Mouse (Mus musculus) G1E-ER4 (cell line): Measurements from ENCODE around the gene Srp68. TPM values are rescaled to one million over a fixed set of nuclear protein-coding genes. Genes with fewer than 3 reads are reported as not detected.

Experiments
- GATA1 ChIP-seq: IDR thresholded peaks from one replicate; pipeline ENCODE4 v1.8.0; 2012; ENCODE audit warnings: low read length, inconsistent platforms
- polyA plus RNA-seq: library from polyadenylated mRNA; stranded (reverse); fragments of >175 nt; gene quantifications from 2 replicates; pipeline ENCODE4 v1.2.3, GENCODE M21; 2012

The Srp68 gene
- polyA plus RNA-seq = 52.4 and 70.9 TPM in 2 replicates

- no peak for TF ChIP-seq GATA1
These were observed at the start of gene Srp68 for GRCm38 (mm10) chr11:116274045-116274666. Gene Srp68 (minus strand): TSS chr11:116274217.

GRCm38 (mm10) chr11:116318719-116319659, 45.0 kb upstream of the Srp68 start:
- no peak for TF ChIP-seq GATA1

DNA sequence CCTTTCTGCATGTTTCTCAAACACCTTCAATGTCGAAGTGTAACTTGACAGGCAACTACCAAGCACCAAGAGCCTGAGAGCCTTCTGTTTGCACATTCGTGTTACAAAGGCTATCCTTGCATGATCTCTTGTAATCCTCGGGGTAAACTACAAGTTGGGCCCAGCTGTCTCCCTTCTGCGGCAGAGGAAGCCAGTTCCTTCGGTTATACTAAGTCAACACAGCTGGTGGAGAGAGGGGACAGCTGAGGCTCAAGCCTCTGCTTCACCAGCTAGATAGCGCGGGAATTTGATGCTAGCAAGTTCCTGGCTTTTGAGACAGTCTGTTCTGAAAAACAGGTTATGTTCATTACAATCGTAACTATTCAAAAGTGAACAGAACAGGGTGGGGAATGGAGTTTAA, 38.3 kb upstream of the Srp68 start:
- no peak for TF ChIP-seq GATA1

- TF ChIP-seq GATA1 = no peak
These were observed 37.2 kb upstream of the Srp68 start for GRCm38 (mm10) chr11:116311169-116311568.

- peak; percentile 68 for TF ChIP-seq GATA1
These were observed 35.6 kb upstream of the Srp68 start for GRCm38 (mm10) chr11:116309601-116310000.

DNA sequence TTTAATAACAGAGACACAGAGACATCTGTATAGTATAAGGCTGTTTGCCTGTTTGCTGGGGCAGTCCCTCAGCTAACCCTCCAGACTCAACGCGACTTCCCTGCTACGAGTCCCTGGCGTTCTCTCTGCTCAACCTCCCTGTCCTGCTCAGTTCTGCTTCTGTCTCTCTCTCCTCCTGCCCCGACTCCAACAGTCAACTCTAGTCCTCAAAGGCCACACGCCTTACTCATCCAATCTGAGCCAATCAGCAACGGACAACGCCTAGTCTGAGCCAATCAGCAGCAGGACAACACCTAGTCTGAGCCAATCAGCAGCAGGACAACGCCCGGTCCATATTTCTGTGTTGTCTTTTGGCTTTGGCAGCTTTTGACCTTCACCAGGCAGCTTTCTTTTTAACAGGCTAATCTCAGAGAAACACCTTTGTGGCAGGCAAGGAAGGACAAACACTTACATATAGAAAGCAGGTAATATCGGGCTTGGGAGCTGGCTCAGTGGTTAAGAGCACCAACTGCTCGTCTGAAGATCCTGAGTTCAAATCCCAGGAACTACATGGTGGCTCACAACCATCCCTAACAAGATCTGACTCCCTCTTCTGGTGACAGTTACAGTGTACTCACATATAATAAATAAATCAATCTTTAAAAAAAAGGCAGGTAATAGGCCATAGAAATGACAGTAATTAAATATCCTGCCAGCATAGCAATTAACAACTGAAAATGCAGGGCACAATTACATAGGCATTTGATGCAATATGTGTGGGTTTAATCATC, 33.9 kb upstream of the Srp68 start:
- TF ChIP-seq GATA1 = no peak

DNA sequence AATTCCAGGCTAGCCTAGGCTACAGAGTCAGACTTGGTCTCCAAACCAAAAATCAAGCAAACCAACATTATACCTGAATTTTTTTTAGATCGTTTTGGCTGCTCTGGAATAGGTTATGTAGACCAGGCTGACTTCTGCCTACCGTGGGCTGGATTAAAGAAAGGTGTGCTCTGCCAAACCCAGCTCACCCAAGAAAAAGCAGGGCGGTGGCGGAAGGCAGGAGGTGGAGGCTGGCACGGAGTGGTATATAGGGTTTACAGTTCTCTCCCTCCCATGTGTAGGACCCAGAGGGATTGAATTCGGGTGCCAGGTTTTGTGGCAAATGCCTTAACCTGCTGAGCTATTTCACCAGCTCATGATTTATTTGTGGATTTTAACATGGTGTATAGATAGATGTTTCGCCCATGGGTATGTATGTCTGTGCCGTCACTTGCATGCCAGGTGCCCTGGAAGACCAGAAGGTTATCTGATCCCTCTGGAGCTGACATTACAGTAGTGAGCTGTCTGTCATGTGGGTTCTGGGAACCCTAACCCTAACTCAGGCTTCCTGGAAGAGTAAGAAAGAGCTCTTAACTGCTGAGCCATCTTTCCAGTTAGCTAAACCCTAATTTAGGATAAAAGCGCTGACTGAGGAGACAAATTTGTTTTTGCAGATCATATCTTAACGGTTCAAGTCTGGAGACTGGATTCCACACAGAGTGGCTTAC, 33.2 kb upstream of the Srp68 start, which contains the start of gene Exoc7:
Exoc7 (minus strand) TSS at position 215 of the 707 bp plus-strand sequence.
- TF ChIP-seq GATA1 = no peak

GRCm38 (mm10) chr11:116306126-116306982, 32.3 kb upstream of the Srp68 start:
- TF ChIP-seq GATA1 = no peak

- TF ChIP-seq GATA1 = no peak
These were observed 31.4 kb upstream of the Srp68 start for GRCm38 (mm10) chr11:116305423-116305822.

GRCm38 (mm10) chr11:116298621-116299020, 24.6 kb upstream of the Srp68 start:
- no peak for TF ChIP-seq GATA1

- no peak for TF ChIP-seq GATA1
These were observed 24.2 kb upstream of the Srp68 start for GRCm38 (mm10) chr11:116298221-116298620.

DNA sequence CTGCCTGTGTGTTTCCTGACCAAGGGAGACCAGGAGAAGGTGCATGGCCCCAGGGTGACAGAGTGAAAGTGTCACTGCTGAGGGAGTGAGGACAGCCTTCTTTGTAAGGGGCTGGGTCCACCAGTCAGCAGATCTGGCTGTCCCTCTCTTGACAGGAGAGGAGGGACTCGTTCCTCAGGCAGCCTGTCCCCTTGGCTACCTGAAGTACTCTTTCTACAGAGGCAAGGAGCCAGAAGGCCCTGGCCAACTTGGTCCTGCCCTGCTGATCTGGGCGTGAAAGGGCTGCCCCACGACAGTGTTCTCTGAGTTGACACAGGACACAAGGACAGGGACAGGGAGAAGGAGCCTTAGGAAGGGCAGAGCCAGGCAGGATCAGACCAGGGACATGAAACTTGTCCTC, 23.0 kb upstream of the Srp68 start:
- TF ChIP-seq GATA1 = no peak

GRCm38 (mm10) chr11:116296191-116296734, 22.2 kb upstream of the Srp68 start:
- no peak for TF ChIP-seq GATA1

DNA sequence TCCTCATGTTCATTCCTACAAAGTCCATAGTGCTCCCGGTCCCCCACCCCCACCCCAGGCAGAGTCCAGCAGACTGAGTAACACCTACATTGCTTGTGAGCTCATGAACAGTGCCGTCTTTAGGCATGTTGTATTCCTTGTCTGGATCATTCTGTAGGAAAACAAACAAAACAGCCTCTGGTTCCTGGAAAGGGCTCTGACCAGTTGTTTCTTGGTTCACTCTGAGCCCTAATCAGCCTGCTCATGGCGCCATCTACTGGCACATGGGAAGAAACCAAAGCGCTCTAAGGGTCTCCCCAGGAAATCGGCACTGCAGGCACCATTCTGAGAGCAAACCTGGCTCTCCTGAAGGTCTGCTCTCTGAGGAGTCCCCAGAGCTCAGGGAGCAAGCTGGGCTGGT, 20.3 kb upstream of the Srp68 start:
- no peak for TF ChIP-seq GATA1
